Mouse (Mus musculus) frontal cortex, adult 2 months (tissue): ENCODE measurements around the gene Slc6a17. TPM values are rescaled to one million over a fixed set of nuclear protein-coding genes. Genes with fewer than 3 reads are reported as not detected.

ENCODE experiments used
- DNase-seq, 2 experiments: peaks; one replicate each; pipeline ENCODE4 v3.0.0; 2022; ENCODE audit warnings: low spot score in 1 of 2; ENCODE audit errors: extremely low spot score in 1 of 2
- polyA plus RNA-seq: library from polyadenylated mRNA; depleted of rRNA; stranded (reverse); fragments of >200 nt; gene quantifications from 2 replicates; pipeline ENCODE4 v1.2.3, GENCODE M21; 2012

Slc6a17 gene
- polyA plus RNA-seq, 1 experiment, result 214 TPM

DNA sequence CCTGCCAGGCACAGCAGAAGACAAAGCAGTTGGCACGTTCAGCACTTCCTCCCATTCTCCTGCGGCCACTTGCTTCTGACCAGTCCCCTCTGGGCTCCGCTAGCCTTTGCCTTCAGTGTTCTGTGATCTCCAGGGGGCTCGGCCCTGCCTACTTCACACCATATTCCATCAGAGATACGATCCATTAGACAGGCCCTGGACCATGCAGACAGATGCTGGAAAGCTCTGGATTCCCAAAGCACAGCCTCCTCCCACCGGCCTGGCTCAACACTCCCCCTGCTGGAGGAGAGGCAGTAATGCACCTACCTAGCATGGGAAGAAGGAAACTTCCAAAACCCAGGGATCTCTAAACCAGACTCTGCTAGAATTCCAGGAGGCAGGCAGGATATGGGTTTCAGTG lies 45.6 kb downstream of the Slc6a17 start:
- peak in 1 of 2 experiments; percentile 63 for DNase-seq

DNA sequence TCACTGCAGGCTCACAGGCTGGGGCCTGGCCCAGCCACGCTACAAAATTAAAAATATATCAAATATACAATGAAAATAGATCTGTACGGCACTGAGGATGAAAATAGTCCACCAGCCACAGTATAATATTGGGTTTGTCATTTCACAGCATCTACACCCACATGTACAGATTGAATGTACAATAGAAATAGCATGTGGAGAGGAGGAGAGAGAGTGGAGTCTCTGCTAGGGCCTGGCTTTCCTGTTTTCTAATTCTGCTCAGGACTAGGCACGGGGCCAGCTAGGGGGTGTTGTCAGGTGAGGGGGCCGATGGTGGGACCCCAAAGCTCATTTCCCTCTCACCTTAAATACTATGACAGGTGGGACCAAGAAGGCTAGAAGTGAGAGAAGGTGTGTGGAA lies 48.8 kb downstream of the Slc6a17 start:
- DNase-seq, result peak in 1 of 2 experiments; percentile 54

DNA sequence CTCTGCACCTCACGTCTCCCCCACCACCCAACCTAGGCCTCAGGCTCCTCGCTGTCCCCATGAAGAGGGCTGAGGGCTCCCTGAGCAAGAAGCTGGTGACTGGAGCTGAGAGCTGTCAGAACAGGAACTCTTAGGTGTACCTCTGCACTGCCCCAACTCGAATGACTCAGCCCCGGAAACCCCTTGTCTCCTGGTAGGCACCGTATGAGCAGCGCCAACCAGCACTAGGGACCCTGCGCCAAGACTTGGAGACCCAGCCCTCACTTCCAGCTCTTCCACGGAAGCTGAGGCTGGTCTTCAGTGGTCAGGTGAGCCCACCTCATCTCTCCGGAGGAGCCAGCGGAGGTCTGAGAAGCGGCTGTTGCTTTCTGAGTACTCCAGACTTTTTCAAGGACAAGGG lies 49.7 kb downstream of the Slc6a17 start:
- DNase-seq, result no peak

DNA sequence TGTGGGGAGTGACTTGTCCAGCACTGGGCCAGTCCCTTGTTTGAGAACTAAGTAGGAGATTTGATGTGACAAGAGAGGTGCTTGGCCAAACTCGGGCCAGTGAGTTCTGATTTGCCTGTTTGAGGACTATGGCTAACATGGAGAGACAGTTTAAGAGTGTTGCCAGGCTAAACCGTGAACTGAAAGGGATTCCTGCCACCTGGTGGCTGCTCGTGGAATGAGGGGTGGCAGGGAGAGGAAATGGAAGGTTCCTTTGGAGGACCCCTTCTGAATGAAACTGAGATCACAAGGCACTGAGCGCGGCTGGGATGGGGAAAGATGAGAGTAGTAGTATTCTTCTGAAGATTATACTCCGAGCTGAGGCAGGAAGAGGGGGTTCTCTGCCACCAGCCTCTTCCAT lies 51.2 kb downstream of the Slc6a17 start:
- peak; percentile 54 to 87 for DNase-seq

DNA sequence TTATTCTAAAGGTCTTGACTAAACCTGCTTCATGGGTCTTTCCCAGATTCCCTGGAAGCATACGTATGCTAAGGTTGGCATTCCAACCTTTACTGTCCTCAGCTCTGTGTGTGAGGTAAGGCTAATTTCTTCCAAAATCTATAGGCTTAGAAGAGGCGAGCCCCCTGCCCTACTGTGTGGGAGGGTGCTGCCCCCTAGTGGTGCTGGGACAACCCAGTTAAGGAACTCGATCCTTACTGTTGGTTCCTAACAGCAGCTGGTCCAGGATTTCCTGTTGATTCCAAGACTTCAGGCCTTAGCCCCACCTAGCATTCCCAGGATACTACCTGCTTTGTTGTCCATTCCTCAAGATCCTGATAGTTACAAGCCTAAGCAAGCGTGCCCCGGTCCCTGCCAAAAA lies 55.7 kb downstream of the Slc6a17 start:
- peak in 1 of 2 experiments; percentile 91 for DNase-seq

DNA sequence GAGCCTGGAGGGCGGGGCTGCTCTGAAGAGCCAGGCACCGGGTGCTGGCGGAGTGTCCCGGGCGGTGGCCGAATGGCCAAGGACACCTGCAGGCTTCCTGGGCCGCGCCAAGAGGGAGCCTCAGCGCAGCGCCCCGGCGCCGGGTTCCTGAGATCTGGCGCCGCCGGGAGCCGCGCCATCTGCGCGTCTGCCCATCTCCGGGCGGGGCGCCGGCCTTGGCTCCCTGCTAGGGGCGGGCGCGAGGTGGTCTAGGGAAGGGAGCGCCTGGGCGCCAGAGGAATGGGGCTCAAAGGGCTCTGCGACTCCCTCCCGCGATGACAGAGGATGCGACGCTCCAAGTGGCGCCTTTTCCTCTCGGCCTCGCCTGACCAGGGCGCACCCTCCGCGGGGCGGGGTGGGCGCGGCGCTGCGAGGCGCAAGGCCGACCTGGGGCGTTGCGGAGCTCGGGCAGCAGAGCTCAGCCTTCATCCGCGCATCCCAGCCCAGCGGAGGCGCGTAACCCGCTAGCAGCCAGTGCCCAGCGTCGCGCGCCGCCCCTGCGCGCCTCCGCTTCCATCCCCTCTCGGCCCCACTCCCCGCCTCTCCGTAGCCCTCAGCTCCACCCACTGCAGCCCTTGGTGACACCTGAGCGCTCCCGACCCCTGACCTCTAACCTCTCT lies 57.9 kb downstream of the Slc6a17 start:
- no peak for DNase-seq

DNA sequence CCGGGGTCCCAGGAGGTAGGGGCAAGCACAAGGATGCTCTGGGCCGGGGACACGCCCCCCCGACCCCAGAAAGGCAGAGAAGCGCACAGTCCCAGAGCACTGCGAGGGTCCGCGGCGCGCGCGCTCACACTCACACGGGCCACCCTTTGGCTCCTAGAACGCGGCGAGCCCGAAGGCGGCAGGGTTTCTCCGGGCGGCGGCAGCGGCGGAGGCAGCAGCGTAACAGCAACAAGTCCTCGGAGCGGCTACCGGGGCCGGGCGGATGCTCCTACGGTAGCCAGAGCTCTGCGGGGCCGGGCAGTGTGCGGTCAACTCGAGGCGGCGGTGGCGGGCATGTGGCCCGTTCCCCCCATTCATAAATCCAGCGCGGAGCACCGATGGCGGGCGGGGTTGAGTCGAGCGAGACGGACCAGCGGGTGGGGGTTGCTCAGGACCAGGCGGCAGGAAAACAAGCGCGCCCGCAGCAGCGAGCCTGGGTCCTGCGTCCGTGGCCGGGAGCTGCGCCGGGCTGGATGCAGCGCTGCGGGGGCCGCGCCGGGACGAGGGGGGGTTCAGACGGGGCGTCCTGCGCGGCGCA lies 58.5 kb downstream of the Slc6a17 start, which contains the start of gene Kcnc4:
TSS of gene Kcnc4 (minus strand) at position 357 of the 577 bp plus-strand sequence.
- DNase-seq, result no peak

DNA sequence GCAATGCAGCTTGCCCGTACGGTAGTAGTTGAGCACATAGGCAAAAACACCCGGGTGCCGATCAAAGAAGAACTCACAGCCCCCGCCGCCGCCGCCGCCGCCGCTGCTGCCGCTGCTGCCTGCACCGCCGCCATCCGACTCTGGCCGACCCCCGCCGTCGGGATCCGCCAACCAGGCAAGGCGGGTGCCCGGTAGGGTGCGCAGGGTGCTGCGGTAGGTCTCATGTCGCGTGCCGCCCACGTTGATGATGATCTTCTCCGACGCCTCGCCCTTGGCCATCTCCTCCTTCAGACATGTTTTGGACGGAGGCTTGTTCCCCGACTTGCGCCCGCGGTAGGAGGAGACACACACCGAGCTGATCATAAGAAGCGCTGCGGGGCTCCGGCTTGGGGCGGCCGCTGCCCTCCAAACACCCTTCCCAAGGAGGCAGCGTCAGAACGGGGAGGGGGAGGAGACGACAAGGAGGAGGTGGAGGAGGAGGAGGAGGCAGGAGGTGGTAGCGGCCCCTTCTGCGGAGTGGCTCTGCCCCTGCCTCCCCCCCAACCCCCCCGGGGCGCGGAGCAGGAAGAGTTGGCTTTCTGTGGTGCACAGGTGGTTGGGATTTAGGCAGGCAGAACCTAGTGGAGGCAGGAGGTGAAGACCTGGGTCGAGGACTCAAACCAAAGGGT lies 59.2 kb downstream of the Slc6a17 start:
- DNase-seq, result peak in 1 of 2 experiments; percentile 49

DNA sequence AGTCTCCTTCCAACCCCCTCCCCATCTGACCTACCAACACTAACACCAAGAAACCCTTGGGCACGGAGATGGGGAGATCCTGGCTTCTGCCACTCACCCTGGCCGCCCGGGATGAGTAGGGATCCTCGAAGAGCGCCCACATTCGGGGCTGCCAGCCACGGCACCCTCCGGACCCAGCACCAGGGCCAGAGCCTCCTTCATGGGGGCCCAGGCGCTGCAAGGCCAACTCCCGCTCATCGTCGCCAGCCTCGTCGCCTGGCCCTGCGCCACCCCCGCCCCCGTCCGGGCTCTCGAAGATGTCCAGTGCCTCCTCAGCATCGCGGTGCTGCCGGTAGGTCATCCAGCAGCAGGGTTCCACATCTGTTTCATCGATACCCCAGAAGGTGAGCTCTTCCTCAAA lies 59.7 kb downstream of the Slc6a17 start:
- DNase-seq, result no peak

DNA sequence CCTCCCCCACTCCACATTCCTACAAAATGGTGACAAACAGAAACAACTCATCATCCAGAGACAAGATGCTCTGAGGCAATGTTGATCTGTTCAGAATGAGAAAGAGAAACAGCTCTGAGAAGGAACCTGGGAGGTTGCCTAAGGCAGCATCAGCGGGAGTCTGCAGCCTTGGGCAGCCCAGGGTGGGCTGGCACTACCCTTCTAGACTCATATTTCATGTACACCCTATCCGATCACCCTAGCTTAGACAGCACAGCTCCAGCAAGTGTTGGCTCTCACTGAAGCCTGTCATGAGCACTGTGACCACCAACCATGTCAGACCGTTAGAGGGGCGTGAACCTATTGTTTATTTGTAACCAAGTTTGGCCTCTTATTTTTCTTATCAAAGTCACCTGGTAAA lies 63.5 kb downstream of the Slc6a17 start:
- DNase-seq, result no peak

DNA sequence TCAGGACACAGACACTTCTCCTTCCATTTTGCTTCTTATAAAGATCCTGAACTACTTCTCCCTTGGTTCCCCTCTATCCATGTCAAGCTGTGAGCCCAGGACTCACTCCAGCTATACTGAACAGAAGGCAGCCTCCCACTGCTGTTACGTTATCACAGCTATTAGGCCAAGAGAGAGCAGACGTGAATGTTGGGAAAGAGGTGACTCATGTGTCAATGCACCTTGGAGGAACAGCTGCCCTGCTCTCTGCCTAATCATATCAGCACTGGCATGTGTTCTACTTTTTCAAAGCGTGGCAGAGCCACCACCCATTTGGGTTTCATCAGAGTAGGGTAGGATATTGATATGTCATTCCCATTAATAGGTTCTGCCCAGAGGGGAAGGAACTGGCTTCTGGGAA lies 71.0 kb downstream of the Slc6a17 start:
- peak in 1 of 2 experiments; percentile 40 for DNase-seq

DNA sequence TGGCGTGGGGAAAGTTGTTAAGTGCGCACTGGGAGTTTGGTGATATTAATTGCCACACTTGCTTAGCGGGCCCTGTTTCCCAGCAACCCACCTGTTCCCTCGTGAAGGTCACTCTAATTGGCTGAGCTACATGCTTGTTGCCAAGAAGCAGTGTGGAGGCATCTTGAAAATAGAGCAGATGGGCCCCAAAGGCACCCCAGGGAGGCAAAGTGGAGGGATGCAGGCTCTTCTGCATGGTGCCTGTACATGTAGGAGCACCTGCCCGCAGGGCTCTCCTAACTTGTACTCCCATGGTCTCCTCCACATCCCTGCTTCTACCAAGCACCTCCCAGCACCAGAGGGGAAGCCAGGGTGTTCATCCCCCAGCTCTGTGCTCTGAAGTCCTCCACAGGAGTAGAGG lies 74.0 kb downstream of the Slc6a17 start:
- no peak for DNase-seq

DNA sequence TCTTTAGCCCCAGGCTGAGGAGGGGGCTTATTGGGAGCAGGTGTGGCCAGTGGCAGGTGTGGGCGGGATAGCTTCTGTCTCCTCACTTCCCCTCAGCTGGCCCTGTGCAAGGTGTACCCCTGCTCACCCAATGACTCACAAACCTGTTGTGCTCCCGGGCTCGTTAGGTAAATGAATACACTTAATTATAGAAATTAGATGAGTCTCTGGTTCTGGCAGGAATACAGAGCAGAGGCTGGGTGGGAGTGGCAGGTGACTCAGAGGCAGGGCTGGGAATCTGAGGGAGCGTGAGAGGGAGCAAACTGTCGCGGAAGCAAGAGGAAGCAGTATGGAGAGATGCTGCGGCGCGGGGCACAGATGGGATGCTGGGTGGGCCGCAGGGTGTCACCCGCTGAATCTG lies 75.6 kb downstream of the Slc6a17 start:
- peak; percentile 81 to 86 for DNase-seq

DNA sequence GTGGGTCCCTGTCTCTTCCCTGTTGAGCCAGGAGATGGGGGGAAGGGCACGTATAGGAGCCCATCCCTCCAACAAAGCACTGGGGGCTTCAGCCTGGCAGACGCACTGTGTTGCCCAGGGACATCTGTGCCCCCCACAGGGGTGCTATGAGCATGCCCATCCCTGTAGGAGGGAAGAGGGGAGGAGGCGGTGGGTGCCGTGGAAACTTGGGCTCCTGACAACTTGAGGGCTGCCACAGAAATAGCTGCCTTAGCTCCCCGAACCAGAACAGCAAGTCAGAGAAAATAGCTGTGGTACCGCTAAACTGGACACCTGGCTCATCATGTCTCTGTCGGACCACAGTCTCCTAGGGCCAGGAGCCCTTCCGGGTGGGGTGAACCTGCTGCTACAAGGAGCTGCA lies 76.5 kb downstream of the Slc6a17 start:
- peak in 1 of 2 experiments; percentile 39 for DNase-seq

DNA sequence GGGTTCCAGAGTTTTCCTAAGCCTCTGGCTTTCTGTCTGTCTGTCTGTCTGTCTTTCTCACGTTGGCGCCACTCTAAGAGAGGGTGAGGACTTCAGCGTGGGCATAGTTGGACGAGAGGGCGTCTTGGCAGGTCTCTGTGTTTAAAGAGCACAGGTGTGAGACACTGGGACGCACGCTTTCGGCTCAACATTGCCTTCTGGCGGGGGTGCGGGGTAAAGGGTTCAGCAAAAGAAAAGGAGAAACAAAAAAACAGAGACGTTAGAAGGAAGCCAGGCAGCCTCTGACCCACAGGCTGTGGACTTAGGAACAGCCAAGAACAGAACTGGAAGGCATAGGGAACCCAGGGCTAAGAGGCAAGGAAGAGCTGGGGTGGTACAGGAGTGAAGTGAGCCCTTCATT lies 78.5 kb downstream of the Slc6a17 start:
- DNase-seq, result no peak

DNA sequence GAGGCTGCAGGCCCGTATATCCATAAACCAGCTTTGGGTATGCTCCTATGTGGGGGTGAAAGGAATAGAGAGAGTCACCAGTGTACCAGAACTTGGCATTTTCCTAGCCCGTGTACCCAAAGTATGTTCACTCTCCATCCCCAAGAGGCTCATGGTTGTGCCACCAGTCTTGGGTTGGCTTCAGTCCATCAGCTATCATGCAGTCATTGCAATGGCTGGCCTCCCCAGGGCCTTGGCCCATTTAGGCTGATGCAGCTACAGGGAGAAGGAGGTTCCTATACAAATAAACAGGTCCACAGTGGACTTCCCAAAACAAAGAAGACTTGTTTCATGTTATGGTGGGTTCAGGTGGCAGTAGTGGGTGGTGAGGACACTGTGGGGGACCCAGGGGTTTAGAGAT lies 80.2 kb downstream of the Slc6a17 start:
- DNase-seq, result no peak

DNA sequence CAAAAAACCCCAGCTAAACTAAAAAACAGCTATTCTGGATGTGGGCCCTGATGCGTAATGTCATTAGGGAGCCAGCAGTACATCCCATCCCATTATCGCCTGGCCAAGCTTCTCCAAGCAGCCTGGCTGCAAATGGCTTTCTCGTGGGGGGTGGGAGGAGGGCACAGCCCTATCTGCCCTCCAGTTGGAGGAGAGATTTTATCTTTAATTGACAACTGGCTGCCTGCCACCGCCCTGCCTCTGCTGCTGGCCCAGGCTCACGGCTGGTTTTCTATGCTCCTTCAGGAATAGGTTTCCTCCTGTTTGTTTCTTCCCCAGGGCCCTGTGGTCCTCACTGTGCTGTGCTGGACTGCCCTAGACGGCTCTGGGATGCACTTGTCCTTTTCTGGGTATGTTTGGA lies 81.4 kb downstream of the Slc6a17 start:
- DNase-seq, result no peak

DNA sequence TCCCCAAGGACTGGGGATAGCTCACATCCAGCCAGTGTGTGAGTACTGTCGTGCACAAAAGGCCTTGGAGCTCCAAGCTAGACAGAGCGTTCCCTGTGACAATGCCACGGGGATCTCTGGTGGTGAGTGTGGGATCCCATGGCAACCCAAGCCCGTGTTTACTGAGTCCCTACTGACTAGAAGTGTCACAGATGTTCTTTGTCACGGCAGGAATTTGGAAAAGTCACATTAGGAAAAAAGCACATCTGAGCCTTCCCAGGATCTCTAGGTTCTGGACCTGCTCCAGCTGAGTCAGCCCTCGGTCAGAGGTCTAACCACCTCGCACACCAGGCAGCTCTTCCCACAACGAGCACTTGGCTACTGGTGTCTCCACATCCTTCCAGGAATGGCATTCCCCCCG lies 84.2 kb downstream of the Slc6a17 start:
- no peak for DNase-seq

DNA sequence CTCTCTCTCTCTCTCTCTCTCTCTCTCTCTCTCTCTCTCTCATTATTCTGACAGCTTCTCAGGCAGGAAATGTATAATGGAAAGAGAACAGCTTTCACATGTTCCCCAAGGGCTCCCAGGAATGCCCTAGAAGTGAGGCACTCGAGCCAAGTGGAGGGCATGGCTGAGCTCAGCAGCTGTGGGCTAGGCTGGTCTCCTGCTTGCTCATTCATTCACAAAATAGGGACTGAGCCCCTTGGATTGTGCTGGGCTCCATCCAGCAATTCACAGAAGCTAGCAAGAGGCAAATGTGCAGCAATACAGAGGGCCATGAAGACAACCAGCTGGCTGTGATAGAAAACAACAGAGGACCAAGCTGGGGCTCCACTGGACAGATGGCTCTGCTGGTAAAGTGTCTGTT lies 86.5 kb downstream of the Slc6a17 start:
- DNase-seq, result no peak

DNA sequence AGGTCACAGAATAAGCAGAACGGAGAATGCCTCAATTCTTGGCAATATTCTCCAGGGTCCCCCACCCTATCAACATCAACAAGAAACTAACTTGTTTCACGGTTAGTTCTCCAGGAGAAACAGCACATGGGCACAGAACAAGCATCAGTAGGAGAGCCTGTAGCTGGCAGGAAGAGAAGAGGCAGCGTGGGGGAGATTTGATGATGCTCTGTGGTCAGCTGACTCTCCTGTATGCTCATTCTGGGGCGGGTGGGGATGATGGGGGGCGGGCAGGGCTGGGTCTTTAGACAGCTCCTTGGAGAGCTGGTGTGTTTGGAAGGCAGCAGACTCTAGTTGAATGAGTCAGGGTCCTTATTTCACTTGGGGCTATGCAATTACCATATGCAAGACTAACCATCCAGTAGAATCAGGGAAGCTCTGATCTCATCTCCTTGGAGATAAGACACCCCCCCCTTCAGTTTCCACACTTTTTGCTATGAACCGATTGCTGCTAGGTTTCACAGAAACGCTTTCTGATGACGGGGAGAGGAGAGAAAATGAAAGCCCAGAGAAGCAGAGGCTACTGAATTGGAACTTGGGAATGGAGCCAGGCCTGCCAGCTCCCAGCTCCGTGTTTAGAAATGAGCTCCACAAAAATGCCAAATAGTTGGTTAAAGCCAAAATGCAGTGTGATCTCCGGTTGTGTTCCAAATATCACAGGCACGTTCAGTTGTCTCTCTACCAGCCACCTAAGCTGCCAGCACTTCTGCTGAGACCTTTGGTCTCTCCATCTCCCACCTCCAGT lies 93.4 kb downstream of the Slc6a17 start:
- DNase-seq, result peak; percentile 66 to 79

DNA sequence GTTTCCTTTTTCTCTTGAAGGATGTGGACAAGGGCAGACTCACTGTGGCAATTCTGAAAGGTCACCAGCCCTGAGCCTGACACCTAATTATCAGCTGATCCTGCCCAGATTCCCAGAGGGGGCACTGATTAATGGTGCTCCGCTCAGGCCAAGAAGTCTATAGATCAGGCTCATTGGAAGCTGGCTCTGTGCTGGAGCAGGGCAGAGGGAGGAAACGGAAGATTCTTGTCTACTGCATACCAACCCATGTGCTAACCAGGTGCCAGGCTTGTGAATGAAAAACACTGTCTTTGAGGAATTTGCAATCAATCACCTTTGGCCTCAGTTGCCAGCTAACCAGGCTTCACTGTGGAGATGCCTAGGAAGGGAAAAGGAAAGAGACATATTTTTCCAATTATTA lies 97.7 kb downstream of the Slc6a17 start:
- no peak for DNase-seq
